Mouse (Mus musculus): Measurements from ENCODE around the gene Dld. TPM values are rescaled to one million over a fixed set of nuclear protein-coding genes. Genes with fewer than 3 reads are reported as not detected.
A peak's percentile ranks its signal among the peaks of the same experiment; 100 is the strongest.

Dld gene
- 10 to 100 TPM; 86.2 to 88.3 TPM for polyA plus RNA-seq (2017; shearing (Covaris generic))

- ATAC-seq = peak; percentile 97
These were observed at the start of gene Dld for GRCm38 (mm10) chr12:31350944-31351928. Gene Dld, minus strand, starts transcription at chr12:31351453.

GRCm38 (mm10) chr12:31400821-31401220 is 49.6 kb upstream of the Dld start:
- no peak for ATAC-seq

- ATAC-seq = no peak
These were observed 46.5 kb upstream of the Dld start for GRCm38 (mm10) chr12:31397709-31398108.

GRCm38 (mm10) chr12:31395895-31396294 is 44.6 kb upstream of the Dld start:
- no peak for ATAC-seq

GRCm38 (mm10) chr12:31391696-31392095 is 40.4 kb upstream of the Dld start:
- ATAC-seq = no peak

GRCm38 (mm10) chr12:31390571-31390970 is 39.3 kb upstream of the Dld start, which contains the start of gene Slc26a3:
Gene Slc26a3, plus strand, starts transcription at chr12:31390871.
- no peak for ATAC-seq

GRCm38 (mm10) chr12:31387303-31387702 is 36.0 kb upstream of the Dld start:
- ATAC-seq = no peak

GRCm38 (mm10) chr12:31382451-31382850 is 31.2 kb upstream of the Dld start:
- ATAC-seq = no peak

GRCm38 (mm10) chr12:31380878-31381277 is 29.6 kb upstream of the Dld start:
- ATAC-seq = no peak

GRCm38 (mm10) chr12:31377241-31377640 is 26.0 kb upstream of the Dld start:
- ATAC-seq = no peak

GRCm38 (mm10) chr12:31376326-31376950 is 25.2 kb upstream of the Dld start:
- ATAC-seq = no peak

- ATAC-seq = no peak
These were observed 24.0 kb upstream of the Dld start for GRCm38 (mm10) chr12:31375283-31375615.

GRCm38 (mm10) chr12:31374603-31375282 is 23.5 kb upstream of the Dld start:
- peak; percentile 63 for ATAC-seq

GRCm38 (mm10) chr12:31369656-31370055 is 18.4 kb upstream of the Dld start:
- no peak for ATAC-seq

- ATAC-seq = no peak
These were observed 17.9 kb upstream of the Dld start for GRCm38 (mm10) chr12:31369118-31369517.

- no peak for ATAC-seq
These were observed 16.5 kb upstream of the Dld start for GRCm38 (mm10) chr12:31367721-31368120.

- no peak for ATAC-seq
These were observed 15.2 kb upstream of the Dld start for GRCm38 (mm10) chr12:31366428-31366827.

- no peak for ATAC-seq
These were observed 886 bp downstream of the Dld start for GRCm38 (mm10) chr12:31350191-31350943.

- ATAC-seq = no peak
These were observed 18.0 kb downstream of the Dld start for GRCm38 (mm10) chr12:31333261-31333660.

GRCm38 (mm10) chr12:31327139-31327538 is 24.1 kb downstream of the Dld start:
- ATAC-seq = no peak

- no peak for ATAC-seq
These were observed 28.0 kb downstream of the Dld start for GRCm38 (mm10) chr12:31323136-31323695.

- ATAC-seq = no peak
These were observed 29.7 kb downstream of the Dld start for GRCm38 (mm10) chr12:31321532-31321931.
